Mouse (Mus musculus) heart, postnatal 10 days (tissue): ENCODE results near the gene Gm17677. TPM values are rescaled to one million over a fixed set of nuclear protein-coding genes. Genes with fewer than 3 reads are reported as not detected.

Experiments
- DNase-seq, 2 experiments: peaks; one replicate each; pipeline ENCODE4 v3.0.0; 2021
- intact Hi-C: fragments of 180-260 bp; cut with DNase I; formaldehyde crosslinking; loops from one replicate; pipeline ENCODE4 v1.15.1; 2025
- total RNA-seq, 2 experiments: library from RNA; stranded (reverse); gene quantifications; 2 replicates each; pipeline ENCODE4 v1.2.3; 2021

Gm17677 gene
- not detected for total RNA-seq

GRCm38 (mm10) chr9:35740749-35741148, at the start of gene Gm17677:
Gene Gm17677, plus strand, starts transcription at chr9:35741049.
- intact Hi-C loops: no loop called here
- DNase-seq: no peak

- intact Hi-C loops: no loop called here
- no peak for DNase-seq
Observed at GRCm38 (mm10) chr9:35691924-35692323, 48.9 kb upstream of the Gm17677 start.

- DNase-seq: no peak
- intact Hi-C loops: loop anchor here (5.0 kb wide), 1 partner anchor 115 kb away; no protein-coding TSS in a partner anchor
Observed at GRCm38 (mm10) chr9:35707265-35707664, 33.6 kb upstream of the Gm17677 start.

- intact Hi-C loops: no loop called here
- no peak for DNase-seq
Observed at GRCm38 (mm10) chr9:35756843-35757242, 16.0 kb downstream of the Gm17677 start.

- DNase-seq: no peak
- intact Hi-C loops: no loop called here
Observed at GRCm38 (mm10) chr9:35778009-35778408, 37.2 kb downstream of the Gm17677 start, which contains the start of gene Gm17727. Gene Gm17727, minus strand, starts transcription at chr9:35778109.

- intact Hi-C loops: no loop called here
- DNase-seq: no peak
Observed at GRCm38 (mm10) chr9:35790001-35790400, 49.2 kb downstream of the Gm17677 start, which contains the start of the genes Gm27235 and D730048I06Rik. Gene Gm27235, minus strand, starts transcription at chr9:35790101. Gene D730048I06Rik, minus strand, starts transcription at chr9:35790112.

Other genes starting within 250 kb of the Gm17677 start
- not detected for gene Gm1113, start 222.8 kb upstream of the Gm17677 start, total RNA-seq
- gene Ddx25, start 182.5 kb upstream of the Gm17677 start, total RNA-seq: under 1 TPM in 1 of 2 experiments, not detected in 1; 0.02 TPM
- 1 to 10 TPM; 7.4 to 8.4 TPM for gene Pus3, start 182.5 kb upstream of the Gm17677 start, total RNA-seq
- under 1 TPM in 1 of 2 experiments, not detected in 1; 0.25 TPM for gene Pate2, start 170.8 kb upstream of the Gm17677 start, total RNA-seq
- 1 to 10 TPM; 3.5 to 4.5 TPM for gene Hyls1, start 170.7 kb upstream of the Gm17677 start, total RNA-seq
- gene Pate4, start 129.1 kb upstream of the Gm17677 start, total RNA-seq: not detected
- not detected for gene Pate3, start 92.8 kb upstream of the Gm17677 start, total RNA-seq
- gene Pate1, start 53.7 kb upstream of the Gm17677 start, total RNA-seq: not detected
- not detected for gene Gm17727, start 37.1 kb downstream of the Gm17677 start, total RNA-seq
- gene Gm27235, start 49.1 kb downstream of the Gm17677 start, total RNA-seq: not detected
- gene D730048I06Rik, start 49.1 kb downstream of the Gm17677 start, total RNA-seq: not detected
- gene 9230110F15Rik, start 103.1 kb downstream of the Gm17677 start, total RNA-seq: not detected
- not detected for gene 9230113P08Rik, start 167.4 kb downstream of the Gm17677 start, total RNA-seq